Mouse (Mus musculus) intestine, embryonic 15.5 days (tissue): ENCODE data around the gene Actr8. TPM values are rescaled to one million over a fixed set of nuclear protein-coding genes. Genes with fewer than 3 reads are reported as not detected.

Experiments used
- ATAC-seq: fragments of 200-750 bp; cut with Nextera tagmentation; 2 replicates; pipeline ENCODE4 v1.8.0; 2017; ENCODE audit warnings: moderate TSS enrichment, moderate library complexity
- H3K27ac ChIP-seq: fragments of 300-500 bp; sonication (generic); 2 replicates; pipeline ENCODE4 v1.5.1; 2015; ENCODE audit warnings: mild to moderate bottlenecking, inconsistent platforms
- H3K27me3 ChIP-seq: fragments of 300-500 bp; sonication (generic); replicated peaks from 2 replicates; pipeline ENCODE4 v1.6.1; 2015; ENCODE audit warnings: inconsistent platforms
- H3K36me3 ChIP-seq: fragments of 300-500 bp; sonication (generic); 2 replicates; pipeline ENCODE4 v1.6.1; 2015; ENCODE audit warnings: inconsistent platforms
- H3K4me1 ChIP-seq: fragments of 300-500 bp; sonication (generic); replicated peaks from 2 replicates; pipeline ENCODE4 v1.6.1; 2015; ENCODE audit warnings: inconsistent platforms
- H3K4me2 ChIP-seq: fragments of 300-500 bp; sonication (generic); replicated peaks from 2 replicates; pipeline ENCODE4 v1.6.1; 2015; ENCODE audit warnings: mild to moderate bottlenecking, inconsistent platforms
- H3K4me3 ChIP-seq: fragments of 300-500 bp; sonication (generic); replicated peaks from 2 replicates; pipeline ENCODE4 v1.5.1; 2015; ENCODE audit warnings: inconsistent platforms
- H3K9ac ChIP-seq: fragments of 300-500 bp; sonication (generic); 2 replicates; pipeline ENCODE4 v1.6.1; 2015; ENCODE audit warnings: inconsistent platforms
- H3K9me3 ChIP-seq: fragments of 300-500 bp; sonication (generic); 2 replicates; pipeline ENCODE4 v1.6.1; 2016; ENCODE audit warnings: inconsistent platforms
- WGBS: fragments of 180-500 bp; shearing (Covaris S2); methylation state at CpG from one replicate; pipeline ENCODE4 v1.1.7; 2015; 5-methylcytosine and 5-hydroxymethylcytosine counted together
- polyA plus RNA-seq: library from polyadenylated mRNA; unstranded; fragments of >200 nt; fragmentation: Nextera tagmentation; extraction: Ambion mirVana; gene quantifications from 2 replicates; pipeline ENCODE4 v1.2.1, GENCODE M21; 2015

Gene Actr8
- polyA plus RNA-seq, 1 experiment from 2014 or later: 51.9 TPM

DNA sequence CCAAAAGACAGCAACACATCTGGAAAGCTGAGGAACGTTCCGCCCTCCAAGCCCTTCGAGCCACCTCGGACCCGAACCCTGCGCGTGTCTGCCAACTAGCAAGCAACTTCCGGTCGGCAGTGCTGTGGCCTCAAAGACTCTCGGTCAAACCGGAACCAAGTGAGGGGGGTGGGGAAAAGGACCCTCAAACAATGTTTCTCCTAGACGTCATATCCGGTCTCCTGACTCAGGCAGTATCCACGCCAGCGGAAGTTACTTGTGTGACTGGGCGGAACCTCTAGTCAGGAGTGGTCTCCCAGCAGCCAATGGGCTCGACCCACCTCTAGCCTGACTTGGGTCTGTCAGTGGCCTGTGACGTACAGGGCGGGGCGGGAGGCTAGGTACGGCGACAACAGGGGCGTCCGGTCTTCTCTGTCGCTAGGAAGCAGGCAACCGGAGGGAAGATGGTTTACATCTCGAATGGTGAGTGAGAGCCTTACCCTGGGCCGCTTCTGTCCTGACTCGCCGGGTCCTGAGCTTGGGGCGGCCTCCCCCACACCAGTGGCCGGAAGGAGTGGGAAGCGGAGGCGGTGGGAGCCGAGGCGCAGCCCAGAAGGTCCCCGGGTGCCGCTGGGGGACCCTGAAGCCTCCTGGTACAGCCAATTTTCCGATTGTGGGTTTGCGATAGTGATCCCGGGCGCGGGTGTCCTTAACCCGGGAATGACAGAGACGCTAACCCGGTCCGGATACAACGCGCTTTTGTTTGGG is 9.9 kb upstream of the Actr8 start, which contains the start of gene Selenok:
TSS of gene Selenok (plus strand) at position 234 of the 747 bp plus-strand sequence.
- H3K9ac ChIP-seq: peak within 1 kb of the TSS; percentile 91
- under 1% methylated on average over 49 of the region's 49 CpGs for WGBS
- peak within 1 kb of the TSS; percentile 84 for H3K4me3 ChIP-seq
- ATAC-seq: peak; percentile 100
- peaks cover 9% of the 10 kb centered on the region; the same call in 1 of the 2 replicates for H3K4me1 ChIP-seq
- peak within 1 kb of the TSS; percentile 65 for H3K4me2 ChIP-seq
- peak within 1 kb of the TSS; percentile 63 for H3K27ac ChIP-seq
- no peaks in the 10 kb centered on the region for H3K27me3 ChIP-seq
- H3K9me3 ChIP-seq: no peaks in the 10 kb centered on the region
- H3K36me3 ChIP-seq: peaks cover 12% of the 10 kb centered on the region

DNA sequence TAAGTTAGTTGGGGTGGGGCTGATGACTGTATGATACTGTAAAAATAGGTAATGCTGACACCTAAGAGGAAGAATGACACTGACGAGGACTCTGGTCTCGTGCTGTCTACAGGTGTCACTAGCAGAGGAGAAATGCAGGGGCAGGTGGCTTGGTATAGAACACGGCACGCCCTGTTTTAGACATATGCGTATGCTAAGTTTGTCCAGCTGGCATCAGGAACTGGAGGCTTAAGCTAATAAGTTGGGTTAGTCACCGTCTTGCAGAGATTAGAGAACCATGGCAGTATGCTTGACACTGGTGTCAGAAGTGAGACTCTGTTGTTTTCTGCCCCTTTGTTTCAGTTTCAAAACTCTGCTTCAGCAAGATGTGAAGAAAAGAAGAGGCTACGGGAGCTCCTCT is 6.7 kb upstream of the Actr8 start:
- Histone ChIP-seq H3K27ac (no peak overlapping the region), H3K27me3 (no peaks in the 10 kb centered on the region), H3K9me3 (no peaks in the 10 kb centered on the region), H3K4me1 (peaks cover 9% of the 10 kb centered on the region; the same call in 1 of the 2 replicates), H3K9ac (no peak overlapping the region), H3K36me3 (peaks cover 19% of the 10 kb centered on the region), H3K4me3 (no peak overlapping the region), H3K4me2 (no peak overlapping the region)
- no peak for ATAC-seq
- WGBS: 91% methylated on average over 7 of the region's 7 CpGs

DNA sequence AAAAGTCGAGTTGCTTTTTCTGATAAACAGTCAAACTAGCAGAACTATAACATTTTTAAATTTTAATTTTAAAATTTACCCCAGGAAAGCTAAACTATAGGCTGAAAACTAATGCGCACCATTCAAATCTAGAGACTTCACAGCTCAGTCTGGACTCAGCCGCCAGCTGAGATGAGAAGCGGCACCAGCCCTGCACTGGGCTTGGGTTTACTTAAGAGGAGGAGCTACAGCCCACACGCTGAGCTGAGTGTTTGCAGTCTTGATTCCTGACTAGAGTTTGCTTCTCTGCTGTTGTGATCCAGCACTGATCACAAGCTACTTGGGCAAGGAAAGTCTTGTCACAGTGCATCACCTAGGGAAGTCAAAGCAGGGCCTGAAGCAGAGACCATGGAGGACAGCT is 6.1 kb upstream of the Actr8 start:
- ATAC-seq: no peak
- 80% methylated on average over 5 of the region's 5 CpGs for WGBS

DNA sequence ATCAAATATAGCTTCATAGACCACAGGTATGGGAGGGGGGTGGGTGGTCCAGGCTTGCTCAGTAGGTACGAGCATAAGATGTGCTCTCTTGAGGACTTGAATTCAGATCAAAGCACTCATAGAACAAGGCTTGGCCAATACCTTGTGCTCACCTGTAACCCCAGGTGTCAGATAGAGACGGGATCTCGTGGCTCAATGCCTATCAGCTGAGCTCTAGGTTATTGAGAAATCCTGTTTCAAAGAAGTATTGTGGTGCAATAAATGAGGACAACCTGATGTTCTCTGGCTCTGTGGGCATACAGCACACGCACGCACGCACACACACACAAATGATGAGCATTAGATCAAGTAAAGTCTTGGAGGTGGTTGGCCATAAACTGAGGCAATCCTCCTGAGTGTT is 1.2 kb upstream of the Actr8 start:
- Histone ChIP-seq H3K27ac (no peak overlapping the region), H3K9me3 (no peaks in the 10 kb centered on the region), H3K9ac (no peak overlapping the region), H3K36me3 (peaks cover 36% of the 10 kb centered on the region), H3K4me1 (no peaks in the 10 kb centered on the region; the same call in 1 of the 2 replicates), H3K27me3 (no peaks in the 10 kb centered on the region), H3K4me3 (no peak overlapping the region), H3K4me2 (no peak overlapping the region)
- WGBS: 93% methylated on average over 6 of the region's 6 CpGs
- ATAC-seq: no peak

More for the DNA sequence above, 6.1 kb upstream of the Actr8 start:
- H3K9ac ChIP-seq: no peak overlapping the region
- no peaks in the 10 kb centered on the region for H3K9me3 ChIP-seq
- H3K27me3 ChIP-seq: no peaks in the 10 kb centered on the region
- peaks cover 9% of the 10 kb centered on the region; the same call in 1 of the 2 replicates for H3K4me1 ChIP-seq
- H3K4me2 ChIP-seq: no peak overlapping the region
- H3K4me3 ChIP-seq: no peak overlapping the region
- H3K36me3 ChIP-seq: peaks cover 19% of the 10 kb centered on the region
- no peak overlapping the region for H3K27ac ChIP-seq

DNA sequence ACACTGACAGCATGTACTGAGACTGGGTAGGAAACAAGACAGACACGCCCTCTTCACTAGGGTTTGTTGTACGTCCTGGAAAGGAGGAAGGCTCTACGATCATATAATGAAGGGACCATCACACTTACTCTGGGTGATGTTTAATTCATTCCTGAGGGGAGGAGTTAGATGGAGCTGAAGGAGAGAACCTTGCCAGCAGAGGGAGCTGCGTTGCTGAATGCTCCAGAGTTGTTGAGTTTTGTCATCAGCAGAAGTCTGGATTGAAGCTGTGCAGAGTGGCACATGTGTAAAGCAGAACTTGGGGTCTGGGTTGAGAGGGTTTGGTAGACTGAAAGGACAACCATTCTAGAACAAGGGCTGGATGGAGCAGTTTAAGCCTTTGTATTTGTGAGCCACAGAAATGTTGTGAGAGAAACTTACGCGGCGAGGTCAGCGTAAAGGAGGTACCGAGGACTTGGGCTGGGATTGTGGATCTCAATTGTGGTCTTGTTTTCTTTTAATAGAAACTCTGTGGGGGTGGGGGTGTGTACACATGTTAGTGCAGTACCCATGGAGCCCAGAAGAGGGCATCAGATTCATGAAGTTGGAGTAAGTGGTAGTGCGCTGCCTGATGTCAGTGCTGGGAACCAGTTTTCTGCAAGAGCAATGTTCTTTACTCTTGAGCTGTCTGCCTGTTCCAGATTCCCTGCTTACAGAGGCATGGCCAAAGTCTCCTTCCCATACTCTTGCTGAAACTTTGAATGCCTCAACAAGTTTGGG is 2.5 kb downstream of the Actr8 start:
- Histone ChIP-seq H3K9ac (no peak overlapping the region), H3K36me3 (peaks cover 40% of the 10 kb centered on the region), H3K4me1 (no peaks in the 10 kb centered on the region; the same call in 1 of the 2 replicates), H3K4me2 (no peak overlapping the region), H3K27me3 (no peaks in the 10 kb centered on the region), H3K4me3 (no peak overlapping the region), H3K9me3 (no peaks in the 10 kb centered on the region), H3K27ac (no peak overlapping the region)
- no peak for ATAC-seq
- WGBS: 95% methylated on average over 10 of the region's 10 CpGs

DNA sequence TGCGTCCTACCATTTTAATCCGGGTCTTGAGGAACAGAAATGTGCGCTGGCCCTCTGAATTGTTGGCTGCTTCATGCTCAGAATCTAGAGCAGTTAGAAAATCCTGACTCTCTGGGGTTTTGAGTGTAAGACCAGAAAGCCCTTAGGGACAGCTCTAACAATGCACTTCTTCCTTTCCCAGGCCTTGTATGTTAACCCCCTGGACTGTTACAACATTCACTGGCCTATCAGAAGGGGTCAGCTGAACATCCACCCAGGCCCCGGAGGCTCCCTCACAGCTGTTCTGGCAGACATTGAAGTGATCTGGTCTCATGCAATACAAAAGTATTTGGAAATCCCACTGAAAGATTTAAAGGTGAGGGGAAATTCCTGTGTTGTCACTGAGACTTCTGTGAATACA is 8.0 kb downstream of the Actr8 start:
- Histone ChIP-seq H3K4me1 (no peaks in the 10 kb centered on the region), H3K27me3 (no peaks in the 10 kb centered on the region), H3K9ac (no peak overlapping the region), H3K9me3 (no peaks in the 10 kb centered on the region), H3K27ac (no peak overlapping the region), H3K36me3 (peaks cover 74% of the 10 kb centered on the region), H3K4me2 (no peak overlapping the region), H3K4me3 (no peak overlapping the region)
- 93% methylated on average over 4 of the region's 4 CpGs for WGBS
- ATAC-seq: no peak

DNA sequence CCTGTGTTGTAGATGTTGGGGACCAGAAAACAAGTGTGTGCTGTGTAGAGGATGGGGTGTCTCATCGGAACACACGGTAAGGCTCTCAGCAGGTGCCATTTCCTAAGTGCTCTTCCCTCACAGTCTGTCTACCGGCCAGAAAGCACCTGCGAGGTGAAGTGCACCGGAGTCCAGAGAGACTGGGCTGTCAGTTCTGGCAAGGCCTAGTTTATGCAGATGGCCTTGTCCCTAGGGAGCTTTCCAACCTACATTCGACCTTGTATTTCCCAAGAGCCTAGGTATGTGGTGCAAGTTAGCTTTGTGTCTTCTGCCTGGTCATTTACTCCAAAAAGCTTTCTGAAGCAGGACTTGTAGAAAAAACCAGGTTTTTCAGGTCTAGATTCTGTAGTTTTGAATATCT is 9.1 kb downstream of the Actr8 start:
- 96% methylated on average over 6 of the region's 6 CpGs for WGBS
- Histone ChIP-seq H3K4me1 (no peaks in the 10 kb centered on the region), H3K27me3 (no peaks in the 10 kb centered on the region), H3K9me3 (no peaks in the 10 kb centered on the region), H3K9ac (no peak overlapping the region), H3K36me3 (peaks cover 70% of the 10 kb centered on the region), H3K27ac (no peak overlapping the region), H3K4me2 (no peak overlapping the region), H3K4me3 (no peak overlapping the region)
- ATAC-seq: no peak

DNA sequence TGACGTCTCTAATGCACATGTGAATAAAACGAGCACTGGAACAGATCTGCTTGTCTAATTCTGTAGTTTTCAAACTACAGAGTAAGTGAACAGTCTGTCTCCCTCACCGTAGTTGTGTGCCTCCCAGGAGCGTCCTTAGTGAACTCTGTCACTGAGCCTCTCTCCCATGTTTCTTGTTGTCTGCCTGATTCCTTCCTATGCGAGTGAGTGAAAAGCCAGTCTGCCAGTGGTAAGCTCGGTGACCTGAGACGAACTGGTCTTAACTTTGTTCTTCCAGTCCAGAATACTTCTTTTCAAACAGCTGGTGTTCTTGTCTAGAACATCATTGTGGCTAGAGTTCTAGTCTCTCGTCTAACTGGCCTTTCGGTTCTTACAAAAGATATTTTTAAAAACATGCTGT is 9.6 kb downstream of the Actr8 start:
- WGBS: 94% methylated on average over 9 of the region's 9 CpGs
- peaks cover 70% of the 10 kb centered on the region for H3K36me3 ChIP-seq
- no peak for ATAC-seq
- no peak overlapping the region for H3K4me3 ChIP-seq
- H3K4me2 ChIP-seq: no peak overlapping the region
- no peaks in the 10 kb centered on the region for H3K4me1 ChIP-seq
- no peak overlapping the region for H3K9ac ChIP-seq
- H3K27ac ChIP-seq: no peak overlapping the region
- H3K9me3 ChIP-seq: no peaks in the 10 kb centered on the region
- no peaks in the 10 kb centered on the region for H3K27me3 ChIP-seq

DNA sequence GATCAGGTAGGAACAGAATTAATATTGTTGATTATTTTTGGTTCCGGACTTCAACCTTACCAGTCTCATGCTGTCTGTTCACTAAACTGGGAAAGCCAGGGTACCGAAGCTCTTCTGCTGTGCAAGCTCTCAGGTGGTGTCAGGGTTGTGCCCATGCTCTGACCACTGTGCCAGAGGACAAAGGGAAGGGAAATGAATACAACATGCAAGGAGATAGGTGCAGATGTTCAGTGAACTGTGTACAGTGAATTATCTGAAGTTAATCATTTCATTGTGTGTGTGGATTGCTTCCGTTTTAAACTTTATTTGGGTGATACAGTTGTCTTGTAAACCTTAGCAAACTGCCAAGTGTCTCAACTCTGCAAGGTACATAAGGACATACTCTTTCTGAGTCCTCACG is 10.2 kb downstream of the Actr8 start:
- Histone ChIP-seq H3K36me3 (peaks cover 73% of the 10 kb centered on the region), H3K4me3 (no peak overlapping the region), H3K9ac (no peak overlapping the region), H3K27ac (no peak overlapping the region), H3K4me2 (no peak overlapping the region), H3K27me3 (no peaks in the 10 kb centered on the region), H3K9me3 (no peaks in the 10 kb centered on the region), H3K4me1 (no peaks in the 10 kb centered on the region)
- no peak for ATAC-seq
- 95% methylated on average over 4 of the region's 4 CpGs for WGBS

DNA sequence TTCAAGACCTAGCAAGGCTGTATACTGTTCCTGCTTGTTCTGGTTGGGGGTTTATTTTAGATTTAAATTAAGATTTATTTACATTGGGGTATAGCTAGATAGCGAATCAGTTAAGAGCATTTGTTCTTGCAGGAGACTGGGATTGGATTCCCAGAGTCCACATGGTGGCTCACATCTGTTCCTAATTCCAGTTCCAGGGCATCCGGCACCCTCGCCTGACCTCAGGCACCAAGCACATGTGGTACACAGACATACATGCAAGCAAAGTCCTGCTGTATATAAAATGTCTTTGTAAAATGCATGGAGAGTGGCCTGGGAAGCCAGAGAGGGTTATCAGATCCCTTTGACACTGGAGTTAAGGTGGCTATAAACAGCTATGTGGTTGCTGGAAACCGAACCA is 16.8 kb downstream of the Actr8 start:
- no peaks in the 10 kb centered on the region for H3K27me3 ChIP-seq
- 0 out of 2 replicates have a peak, but pooled peaks cover 6% of the 10 kb centered on the region for H3K4me1 ChIP-seq
- no peaks in the 10 kb centered on the region for H3K9me3 ChIP-seq
- no peak overlapping the region for H3K4me2 ChIP-seq
- H3K4me3 ChIP-seq: no peak overlapping the region
- no peak for ATAC-seq
- 92% methylated on average over 4 of the region's 4 CpGs for WGBS
- no peak overlapping the region for H3K27ac ChIP-seq
- no peak overlapping the region for H3K9ac ChIP-seq
- peaks cover 30% of the 10 kb centered on the region for H3K36me3 ChIP-seq

DNA sequence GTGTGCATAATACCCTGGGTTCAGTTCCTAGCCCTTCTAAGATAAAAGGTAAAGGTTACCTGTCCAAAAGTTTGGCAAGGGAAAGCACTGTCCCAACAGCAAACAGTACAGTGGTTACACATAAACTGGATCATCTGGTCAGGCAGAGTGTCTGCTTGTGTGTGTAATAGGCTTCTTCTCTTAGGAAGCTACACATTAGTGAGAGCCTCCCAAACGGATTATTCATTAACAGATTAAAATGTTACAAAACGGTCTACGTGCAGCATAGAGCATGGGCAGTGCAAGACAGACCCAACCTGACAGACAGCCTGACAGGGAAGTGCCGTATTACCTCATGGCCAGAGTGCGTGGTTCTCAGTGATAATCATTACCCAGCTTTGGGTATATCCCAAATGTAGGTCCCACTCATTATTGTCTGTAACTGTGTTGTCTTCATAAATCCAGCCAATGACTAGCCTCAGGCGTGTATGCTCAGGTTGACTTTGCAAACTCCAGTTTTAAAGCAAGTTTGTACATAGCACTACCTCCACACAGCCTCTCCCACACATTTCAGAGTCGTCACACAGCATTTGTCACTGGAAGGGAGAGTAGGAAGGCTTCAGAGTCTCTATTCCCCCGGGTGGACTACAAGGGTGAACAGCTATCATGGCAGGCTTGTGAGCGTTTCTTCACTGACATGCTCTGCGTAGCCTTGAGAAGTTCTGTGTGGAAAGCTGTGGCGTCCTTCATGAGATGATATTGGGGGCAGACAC is 18.0 kb downstream of the Actr8 start:
- no peak overlapping the region for H3K9ac ChIP-seq
- no peak overlapping the region for H3K4me2 ChIP-seq
- no peak overlapping the region for H3K4me3 ChIP-seq
- H3K36me3 ChIP-seq: peaks cover 25% of the 10 kb centered on the region
- 76% methylated on average over 11 of the region's 11 CpGs for WGBS
- ATAC-seq: peak; percentile 90
- H3K4me1 ChIP-seq: 0 out of 2 replicates have a peak, but pooled peaks cover 12% of the 10 kb centered on the region
- no peak overlapping the region; the same call in 1 of the 2 replicates for H3K27ac ChIP-seq
- H3K27me3 ChIP-seq: no peaks in the 10 kb centered on the region
- no peaks in the 10 kb centered on the region for H3K9me3 ChIP-seq

DNA sequence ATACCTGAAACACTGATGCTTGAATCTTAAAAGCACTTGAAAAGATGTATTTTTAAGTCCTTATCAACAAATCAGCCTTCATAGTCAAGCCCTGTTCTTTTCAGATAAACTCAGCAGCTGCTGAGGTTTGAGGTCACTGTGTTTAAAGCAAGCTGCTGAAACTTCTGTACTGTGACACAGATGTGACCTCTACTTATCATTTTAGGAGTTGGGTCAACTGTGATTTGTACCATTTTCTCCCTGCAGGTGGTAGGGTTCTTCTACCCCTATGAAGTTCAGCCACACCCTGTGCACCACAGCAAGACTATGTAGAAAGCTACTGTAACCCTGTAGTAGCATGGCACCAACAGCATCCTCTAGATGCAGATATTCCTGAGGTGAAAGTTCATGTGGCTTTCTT is 19.2 kb downstream of the Actr8 start:
- Histone ChIP-seq H3K9ac (no peak overlapping the region), H3K4me3 (no peak overlapping the region), H3K4me1 (0 out of 2 replicates have a peak, but pooled peaks cover 12% of the 10 kb centered on the region), H3K27ac (no peak overlapping the region), H3K27me3 (no peaks in the 10 kb centered on the region), H3K9me3 (no peaks in the 10 kb centered on the region), H3K36me3 (peaks cover 18% of the 10 kb centered on the region), H3K4me2 (no peak overlapping the region)
- ATAC-seq: no peak
